Mouse (Mus musculus) adrenal gland, postnatal 4 days (tissue): ENCODE results near the gene Olfr1457. TPM values are rescaled to one million over a fixed set of nuclear protein-coding genes. Genes with fewer than 3 reads are reported as not detected.

Experiments used
- DNase-seq, 2 experiments: peaks; one replicate each; pipeline ENCODE4 v3.0.0; 2021 to 2022; ENCODE audit warnings: low spot score in 2 of 2, mixed read lengths in 2 of 2
- long read RNA-seq, 2 experiments: library from polyadenylated mRNA; stranded (forward); transcript quantifications; one replicate each; pipeline ENCODE4 v2.0.0; 2021
- total RNA-seq, 2 experiments: library from RNA; stranded (reverse); gene quantifications; 2 replicates each; pipeline ENCODE4 v1.2.3; 2021

Olfr1457 gene
- total RNA-seq = not detected
- long read RNA-seq, experiment 1 = 0 reads
- long read RNA-seq, experiment 2 = 0 reads

- no peak for DNase-seq
Observed at GRCm38 (mm10) chr19:13097791-13098190, at the start of gene Olfr1457. TSS of gene Olfr1457 (minus strand) at chr19:13097891.

DNA sequence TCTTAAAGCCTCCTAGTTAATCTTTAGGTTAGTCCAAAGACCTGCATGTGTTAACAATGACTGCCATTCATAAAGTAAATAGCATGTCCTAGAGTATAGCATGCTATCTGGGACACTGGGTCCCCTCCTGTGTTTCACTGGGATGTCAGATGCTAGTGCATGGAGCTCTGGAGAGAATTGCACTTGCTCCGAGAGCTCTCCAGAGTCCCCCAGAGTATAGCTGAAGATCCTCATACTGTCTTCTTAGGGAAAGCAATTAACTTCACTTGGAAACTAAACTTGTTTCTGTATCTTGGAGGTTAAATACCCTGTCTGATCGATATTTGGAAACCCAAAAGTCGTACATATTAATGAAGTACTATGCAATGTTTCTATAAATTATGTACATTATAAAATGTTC is 9.0 kb upstream of the Olfr1457 start, which contains the start of gene Olfr1458:
Gene Olfr1458, minus strand, starts transcription at position 101 of the 400 bp plus-strand sequence.
- no peak for DNase-seq

DNA sequence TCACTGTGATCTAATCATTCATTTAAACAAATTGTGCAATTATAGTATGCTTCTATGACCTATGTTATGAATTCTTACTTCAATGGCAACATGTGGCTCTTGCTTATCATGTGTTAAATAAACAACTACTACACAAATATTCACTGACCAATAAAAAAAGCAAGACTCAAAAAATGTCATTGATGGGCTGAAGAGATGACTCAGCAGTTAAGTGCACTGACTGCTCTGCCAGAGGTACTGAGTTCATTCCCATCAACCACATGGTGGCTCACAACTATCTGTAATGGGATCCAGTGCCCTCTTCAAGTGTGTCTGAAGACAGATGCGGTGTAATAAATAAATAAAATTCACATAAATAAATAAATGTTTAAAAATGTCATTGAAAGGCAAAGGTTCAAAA is 3.8 kb downstream of the Olfr1457 start:
- DNase-seq = no peak

- DNase-seq = no peak
Observed at GRCm38 (mm10) chr19:13060310-13060709, 37.4 kb downstream of the Olfr1457 start, which contains the start of gene Olfr1454. TSS of gene Olfr1454 (plus strand) at chr19:13060610.

Other genes starting within 250 kb of the Olfr1457 start
- not detected for gene Olfr1444, start 240.6 kb downstream of the Olfr1457 start, total RNA-seq
- not detected for gene Olfr1445, start 214.0 kb downstream of the Olfr1457 start, total RNA-seq
- gene Olfr1446, start 204.4 kb downstream of the Olfr1457 start, total RNA-seq = not detected
- gene Olfr1447, start 194.1 kb downstream of the Olfr1457 start, total RNA-seq = not detected
- not detected for gene Olfr1448, start 173.5 kb downstream of the Olfr1457 start, total RNA-seq
- not detected for gene Olfr1449, start 167.1 kb downstream of the Olfr1457 start, total RNA-seq
- not detected for gene Olfr1450, start 147.6 kb downstream of the Olfr1457 start, total RNA-seq
- gene Olfr1451, start 102.9 kb downstream of the Olfr1457 start, total RNA-seq = not detected
- not detected for gene Olfr1453, start 69.6 kb downstream of the Olfr1457 start, total RNA-seq
- not detected for gene Olfr1454, start 37.3 kb downstream of the Olfr1457 start, total RNA-seq
- gene Olfr1458, start 8.9 kb upstream of the Olfr1457 start, total RNA-seq = not detected
- gene Olfr1459, start 51.7 kb upstream of the Olfr1457 start, total RNA-seq = under 1 TPM in 1 of 2 experiments, not detected in 1; 0.06 TPM
- gene Olfr1461, start 65.1 kb upstream of the Olfr1457 start, total RNA-seq = not detected
- not detected for gene Olfr1462, start 87.8 kb upstream of the Olfr1457 start, total RNA-seq
- gene Olfr1463, start 133.4 kb upstream of the Olfr1457 start, total RNA-seq = not detected
- gene Olfr1465, start 217.7 kb upstream of the Olfr1457 start, total RNA-seq = not detected
- not detected for gene Olfr1466, start 241.0 kb upstream of the Olfr1457 start, total RNA-seq